ENCODE assay signal across 8 mouse cellular contexts in genomic region chr9:52098600-52098999, GRCm38 (mm10). TPM values are rescaled to one million over a fixed set of nuclear protein-coding genes. Genes with fewer than 3 reads are reported as not detected.
DNase-seq lines count a peak whose midpoint lies in the region; ATAC-seq and TF ChIP-seq lines count a peak whose summit lies in the region.

No protein-coding gene starts in this region.

- H3K4me2 ChIP-seq in hindbrain, postnatal 0 days (ENCODE audit: low read depth, low read length) = no peak overlapping the region

- H3K9me3 ChIP-seq in hindbrain, postnatal 0 days (ENCODE audit: low read length) = no peaks in the 10 kb centered on the region

- CTCF ChIA-PET in Patski (lab: Charles Lee) = interaction anchor here (0.6 to 2.5 kb wide), 14 partner anchors 9 to 189 kb away, joined by 3 to 12 read pairs (median 4); no protein-coding TSS in a partner anchor

- H3K9ac ChIP-seq in hindbrain, postnatal 0 days (replicated peaks; ENCODE audit: low read length) = no peak overlapping the region

- WGBS in hindbrain, postnatal 0 days = 3% methylated on average over 7 of the region's 7 CpGs

- H3K4me3 ChIP-seq in hindbrain, postnatal 0 days (ENCODE audit: low read length) = no peak overlapping the region

- H3K4me1 ChIP-seq in hindbrain, postnatal 0 days (ENCODE audit: insufficient read depth, low read length) = no peaks in the 10 kb centered on the region

- POLR2A ChIA-PET in Patski (lab: Charles Lee) = no interaction called here

- no peak for DNase-seq in Patski (ENCODE audit: low read depth, low spot score)
- peak; percentile 85 for DNase-seq in cerebellum, adult 9-10 months
- DNase-seq in frontal cortex, postnatal 14 days (ENCODE audit: low spot score in 2 of 2) = peak; percentile 41 to 80
- DNase-seq in hindbrain, postnatal 0 days (ENCODE audit: low spot score) = peak; percentile 87
- DNase-seq in left cerebral cortex, adult 11 months (ENCODE audit: low spot score) = peak; percentile 64
- peak; percentile 76 to 85 for DNase-seq in right cerebral cortex, postnatal 10 days (ENCODE audit: low spot score in 2 of 2)
- peak; percentile 69 to 78 for DNase-seq in urinary bladder, postnatal 36 days (ENCODE audit: low spot score in 2 of 2)

- peak; percentile 68 for ATAC-seq in Patski
- peak; percentile 77 for ATAC-seq in hindbrain, postnatal 0 days
- peak; percentile 82 for ATAC-seq in megakaryocyte progenitor cell, adult 5-6 weeks (replicated peaks; ENCODE audit: poor library complexity)

- no peaks in the 10 kb centered on the region for H3K36me3 ChIP-seq in hindbrain, postnatal 0 days (ENCODE audit: insufficient read depth, low read length)

- no peak overlapping the region for H3K27ac ChIP-seq in hindbrain, postnatal 0 days

- in situ Hi-C loops in Patski (cut with MboI; ENCODE audit: low pct_unique_long_range_greater_than_20kb) = loop anchor here (5.0 to 10.0 kb wide), 3 partner anchors 106 to 189 kb away; no protein-coding TSS in a partner anchor

- no peaks in the 10 kb centered on the region for H3K27me3 ChIP-seq in Patski
- no peaks in the 10 kb centered on the region for H3K27me3 ChIP-seq in hindbrain, postnatal 0 days (ENCODE audit: insufficient read depth, low read length)

- TF ChIP-seq CTCF in Patski (IDR thresholded peaks at IDR 0.05) = peak; percentile 93
- peak; percentile 96 for TF ChIP-seq CTCF in hindbrain, postnatal 0 days (IDR thresholded peaks at IDR 0.05; ENCODE audit: low read depth)

RNA-seq across cellular contexts. Expression of gene Rdx, which starts 51.6 kb away (rescaled TPM):
- 96.6 TPM for polyA plus RNA-seq in Patski (2021)
- 57.1 and 59.3 TPM in 2 replicates for total RNA-seq in hindbrain, postnatal 0 days (2014; rRNA removed)
- 96.2 and 107 TPM in 2 replicates for polyA plus RNA-seq in hindbrain, postnatal 0 days (2015; fragmentation: Nextera tagmentation; extraction: Ambion mirVana)
- total RNA-seq in megakaryocyte progenitor cell, adult 5-6 weeks (2015) = 95.2 and 95.3 TPM in 2 replicates
- total RNA-seq in megakaryocyte progenitor cell, adult 5-6 weeks (2017) = 212 and 232 TPM in 2 replicates
